Mouse (Mus musculus) layer of hippocampus, postnatal 25 days (tissue): ENCODE results near the gene Ankrd13d. TPM values are rescaled to one million over a fixed set of nuclear protein-coding genes. Genes with fewer than 3 reads are reported as not detected.

Experiments used
- DNase-seq, 2 experiments: peaks; one replicate each; pipeline ENCODE4 v3.0.0; 2022; ENCODE audit warnings: mixed read lengths in 2 of 2, low spot score in 1 of 2; ENCODE audit errors: extremely low spot score in 1 of 2
- microRNA-seq, 2 experiments: library from miRNA; unstranded; fragments of <30 nt; microRNA quantifications; one replicate each; pipeline ENCODE4 v1.2.0; 2021
- total RNA-seq, 2 experiments: library from RNA; stranded (reverse); gene quantifications; 2 replicates each; pipeline ENCODE4 v1.2.3; 2021

Ankrd13d gene
- total RNA-seq, 2 experiments from 2014 or later = 59.6 to 66.3 TPM

GRCm38 (mm10) chr19:4228891-4229290 lies 54.0 kb downstream of the Ankrd13d start:
- DNase-seq = no peak

- DNase-seq = peak; percentile 46 to 58
Observed at GRCm38 (mm10) chr19:4227894-4228678, 54.9 kb downstream of the Ankrd13d start.

GRCm38 (mm10) chr19:4227446-4227845 lies 55.5 kb downstream of the Ankrd13d start:
- no peak for DNase-seq

- no peak for DNase-seq
Observed at GRCm38 (mm10) chr19:4226779-4227178, 56.2 kb downstream of the Ankrd13d start.

GRCm38 (mm10) chr19:4222165-4222564 lies 60.8 kb downstream of the Ankrd13d start:
- no peak for DNase-seq

GRCm38 (mm10) chr19:4220957-4221743 lies 61.8 kb downstream of the Ankrd13d start:
- no peak for DNase-seq

- no peak for DNase-seq
Observed at GRCm38 (mm10) chr19:4220416-4220815, 62.5 kb downstream of the Ankrd13d start.

Small RNAs within 50 kb of the gene (microRNA-seq; reads per million reads assigned to microRNA genes)
- 3.2 to 4.6 reads per million in 2 experiments for gene Mir6985

Other genes starting within 250 kb of the Ankrd13d start
- 100 to 1,000 TPM; 343 to 385 TPM for gene Gstp1, start 245.2 kb downstream of the Ankrd13d start, total RNA-seq
- 10 to 100 TPM; 35.5 to 41.9 TPM for gene Gstp2, start 237.1 kb downstream of the Ankrd13d start, total RNA-seq
- gene Gstp3, start 223.6 kb downstream of the Ankrd13d start, total RNA-seq = not detected
- not detected for gene Cabp2, start 201.6 kb downstream of the Ankrd13d start, total RNA-seq
- 10 to 100 TPM; 28.9 to 37.6 TPM for gene Cdk2ap2, start 186.0 kb downstream of the Ankrd13d start, total RNA-seq
- gene Pitpnm1, start 183.1 kb downstream of the Ankrd13d start, total RNA-seq = 100 to 1,000 TPM; 176 to 181 TPM
- gene Aip, start 157.3 kb downstream of the Ankrd13d start, total RNA-seq = 100 to 1,000 TPM; 102 to 127 TPM
- not detected for gene Gpr152, start 143.3 kb downstream of the Ankrd13d start, total RNA-seq
- gene Cabp4, start 139.1 kb downstream of the Ankrd13d start, total RNA-seq = under 1 TPM in 1 of 2 experiments, not detected in 1; 0.20 TPM
- gene Coro1b, start 134.5 kb downstream of the Ankrd13d start, total RNA-seq = 10 to 100 TPM; 87.3 to 89.5 TPM
- 1 to 10 TPM; 1.1 to 2.9 TPM for gene Ptprcap, start 129.5 kb downstream of the Ankrd13d start, total RNA-seq
- gene Rps6kb2, start 119.8 kb downstream of the Ankrd13d start, total RNA-seq = 10 to 100 TPM; 27.8 to 43.9 TPM
- gene Carns1, start 107.7 kb downstream of the Ankrd13d start, total RNA-seq = 10 to 100 TPM in 1 of 2 experiments, 1 to 10 TPM in 1; 8.2 to 11.7 TPM
- 1 to 10 TPM; 1.2 to 1.3 TPM for gene Tbc1d10c, start 91.9 kb downstream of the Ankrd13d start, total RNA-seq
- 100 to 1,000 TPM; 259 to 293 TPM for gene Ppp1ca, start 91.1 kb downstream of the Ankrd13d start, total RNA-seq
- gene Rad9a, start 81.5 kb downstream of the Ankrd13d start, total RNA-seq = 1 to 10 TPM; 7.4 to 8.2 TPM
- under 1 TPM; 0.27 to 0.61 TPM for gene Clcf1, start 68.9 kb downstream of the Ankrd13d start, total RNA-seq
- gene AC109138.7, start 68.8 kb downstream of the Ankrd13d start, total RNA-seq = not detected
- 10 to 100 TPM; 15.1 to 17.5 TPM for gene Pold4, start 51.2 kb downstream of the Ankrd13d start, total RNA-seq
- gene Ssh3, start 14.0 kb downstream of the Ankrd13d start, total RNA-seq = 10 to 100 TPM; 45.4 to 48.5 TPM
- 100 to 1,000 TPM; 185 to 186 TPM for gene Grk2, start 23.1 kb upstream of the Ankrd13d start, total RNA-seq
- 10 to 100 TPM; 70.6 to 85.0 TPM for gene Kdm2a, start 115.1 kb upstream of the Ankrd13d start, total RNA-seq
- gene Rhod, start 156.3 kb upstream of the Ankrd13d start, total RNA-seq = 1 to 10 TPM in 1 of 2 experiments, under 1 TPM in 1; 0.87 to 1.2 TPM
- gene Syt12, start 194.3 kb upstream of the Ankrd13d start, total RNA-seq = 10 to 100 TPM; 29.5 to 31.8 TPM
- gene 2010003K11Rik, start 215.4 kb upstream of the Ankrd13d start, total RNA-seq = not detected
- gene Pcx, start 227.3 kb upstream of the Ankrd13d start, total RNA-seq = 10 to 100 TPM; 66.6 to 70.6 TPM